Mouse (Mus musculus) midbrain, embryonic 16.5 days (tissue): ENCODE measurements around the gene Gpatch4. TPM values are rescaled to one million over a fixed set of nuclear protein-coding genes. Genes with fewer than 3 reads are reported as not detected.

ENCODE experiments used
- ATAC-seq: fragments of 200-750 bp; cut with Nextera tagmentation; 2 replicates; pipeline ENCODE4 v1.8.0; 2017; ENCODE audit warnings: moderate TSS enrichment
- H3K27ac ChIP-seq: fragments of 300-500 bp; sonication (generic); 2 replicates; pipeline ENCODE4 v1.5.1; 2014; ENCODE audit warnings: mild to moderate bottlenecking, low read length, mixed read lengths
- H3K27me3 ChIP-seq: fragments of 300-500 bp; sonication (generic); 2 replicates; pipeline ENCODE4 v1.6.1; 2014; ENCODE audit warnings: low read depth, low read length, mixed read lengths; ENCODE audit not compliant: control insufficient read depth, insufficient read depth
- H3K36me3 ChIP-seq: fragments of 300-500 bp; sonication (generic); 2 replicates; pipeline ENCODE4 v1.6.1; 2014; ENCODE audit warnings: mild to moderate bottlenecking, low read length, moderate library complexity, mixed read lengths; ENCODE audit not compliant: control insufficient read depth, insufficient read depth
- H3K4me1 ChIP-seq: fragments of 300-500 bp; sonication (generic); 2 replicates; pipeline ENCODE4 v1.6.1; 2014; ENCODE audit warnings: mild to moderate bottlenecking, low read length, mixed read lengths; ENCODE audit not compliant: control insufficient read depth, insufficient read depth
- H3K4me2 ChIP-seq: fragments of 300-500 bp; sonication (generic); 2 replicates; pipeline ENCODE4 v1.6.1; 2014; ENCODE audit warnings: mild to moderate bottlenecking, low read length, mixed read lengths
- H3K4me3 ChIP-seq: fragments of 300-500 bp; sonication (generic); 2 replicates; pipeline ENCODE4 v1.5.1; 2014; ENCODE audit warnings: low read depth, mild to moderate bottlenecking, low read length, moderate library complexity, mixed read lengths
- H3K9ac ChIP-seq: fragments of 300-500 bp; sonication (generic); 2 replicates; pipeline ENCODE4 v1.6.1; 2014; ENCODE audit warnings: low read depth, low read length, mixed read lengths
- H3K9me3 ChIP-seq: fragments of 300-500 bp; sonication (generic); replicated peaks from 2 replicates; pipeline ENCODE4 v1.6.1; 2014; ENCODE audit warnings: mild to moderate bottlenecking, low read length, mixed read lengths; ENCODE audit not compliant: control insufficient read depth, poor library complexity, severe bottlenecking
- WGBS: fragments of 180-500 bp; shearing (Covaris S2); extraction: QIAGEN DNeasy Blood & Tissue Kit; methylation state at CpG from one replicate; pipeline ENCODE4 v1.1.7; 2014; 5-methylcytosine and 5-hydroxymethylcytosine counted together
- polyA plus RNA-seq: library from polyadenylated mRNA; unstranded; fragments of >200 nt; fragmentation: Nextera tagmentation; extraction: Ambion mirVana; gene quantifications from 2 replicates; pipeline ENCODE4 v1.2.1, GENCODE M21; 2015

Gene Gpatch4
- polyA plus RNA-seq, 1 experiment from 2014 or later = 30.4 TPM

DNA sequence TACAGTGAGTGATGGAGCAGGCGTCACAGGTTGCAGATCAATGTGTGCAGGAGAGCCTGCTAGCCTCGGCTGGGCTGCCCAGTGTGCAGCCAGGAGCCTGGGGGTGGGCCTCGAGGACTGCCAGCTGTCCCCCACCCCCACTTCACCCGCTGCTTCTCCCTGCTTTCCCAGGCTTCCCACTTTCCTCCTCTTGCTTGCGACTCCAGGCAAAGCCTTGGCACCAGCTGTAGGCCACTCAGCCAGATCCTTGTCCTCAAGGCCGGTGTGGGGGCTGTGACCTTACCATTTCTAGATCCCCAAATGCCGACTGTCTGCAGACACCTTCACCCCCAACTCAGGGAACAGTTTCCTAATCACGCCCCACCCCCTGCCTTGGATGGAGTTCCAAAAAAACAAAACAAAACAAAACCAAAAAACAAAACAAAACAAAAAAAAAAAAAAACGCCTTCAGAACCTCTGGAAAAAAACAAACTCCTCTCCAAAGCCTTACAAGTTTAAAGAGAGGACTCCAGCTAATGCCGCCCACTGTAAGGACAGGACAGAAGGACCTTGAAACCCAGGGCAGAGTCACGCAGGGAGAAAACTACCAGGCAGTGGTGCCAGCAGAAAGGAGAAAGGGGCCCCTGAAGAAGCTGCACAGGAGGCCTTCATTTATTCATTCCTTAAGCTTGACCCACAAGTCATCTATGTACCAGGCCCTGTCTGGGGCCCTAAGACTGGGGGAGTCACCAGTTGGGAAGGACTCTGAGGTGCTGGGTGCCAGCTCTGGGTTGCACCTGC lies 41.9 kb upstream of the Gpatch4 start:
- peak overlapping the region; percentile 45 for H3K4me3 ChIP-seq
- WGBS = 13% methylated on average over 11 of the region's 11 CpGs
- ATAC-seq = no peak
- H3K9ac ChIP-seq = peak overlapping the region; percentile 55; the same call in 1 of the 2 replicates
- H3K4me2 ChIP-seq = peak overlapping the region; percentile 91
- H3K36me3 ChIP-seq = no peaks in the 10 kb centered on the region
- peaks cover 65% of the 10 kb centered on the region for H3K27me3 ChIP-seq
- no peaks in the 10 kb centered on the region for H3K9me3 ChIP-seq
- H3K27ac ChIP-seq = no peak overlapping the region
- H3K4me1 ChIP-seq = peaks cover 29% of the 10 kb centered on the region

DNA sequence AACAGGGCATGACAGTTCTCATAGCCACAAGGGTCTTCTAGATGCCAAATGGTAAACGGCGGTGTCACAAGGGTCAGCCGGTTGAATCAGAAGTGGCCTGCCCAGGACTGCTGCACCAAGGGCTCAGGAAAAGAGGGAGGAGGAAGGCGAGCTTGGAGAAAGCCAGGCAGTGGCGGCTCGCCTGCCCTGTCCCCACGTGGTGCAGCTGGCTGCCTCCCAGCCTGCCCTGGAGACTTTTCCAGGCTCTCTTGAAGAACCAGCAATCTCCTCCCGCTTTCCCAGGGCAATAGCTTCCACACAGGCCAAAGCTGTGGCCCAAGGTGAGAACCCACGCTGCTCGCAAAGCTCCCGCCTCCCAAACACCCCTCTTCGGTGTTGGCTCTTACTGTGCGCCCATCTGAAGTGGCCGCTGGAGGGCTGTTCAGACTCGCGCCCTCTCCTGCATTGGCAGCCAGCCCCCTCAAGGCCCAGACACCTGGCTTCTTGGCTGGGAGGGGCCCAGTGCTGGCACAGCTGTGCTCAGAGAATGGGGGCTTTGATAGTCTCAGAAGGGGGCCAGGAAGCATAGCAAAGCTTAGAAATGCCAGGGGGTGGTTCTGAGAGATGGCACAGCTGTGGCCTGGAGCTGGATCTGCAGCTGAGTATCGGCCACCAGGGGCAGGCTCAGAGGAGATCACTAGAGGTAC lies 40.5 kb upstream of the Gpatch4 start:
- H3K4me3 ChIP-seq = no peak overlapping the region

GRCm38 (mm10) chr3:88005822-88006786 lies 36.8 kb upstream of the Gpatch4 start:
- WGBS = 83% methylated on average over 18 of the region's 18 CpGs
- H3K4me2 ChIP-seq = no peak overlapping the region
- no peak for ATAC-seq
- H3K36me3 ChIP-seq = no peaks in the 10 kb centered on the region
- 0 out of 2 replicates have a peak, but pooled peaks cover 3% of the 10 kb centered on the region for H3K4me1 ChIP-seq
- H3K4me3 ChIP-seq = no peak overlapping the region
- no peak overlapping the region for H3K27ac ChIP-seq
- no peaks in the 10 kb centered on the region for H3K9me3 ChIP-seq
- no peak overlapping the region for H3K9ac ChIP-seq
- H3K27me3 ChIP-seq = peaks cover 19% of the 10 kb centered on the region

More for the DNA sequence above, 40.5 kb upstream of the Gpatch4 start:
- Histone ChIP-seq H3K9ac (no peak overlapping the region), H3K27me3 (peaks cover 53% of the 10 kb centered on the region), H3K4me1 (peaks cover 20% of the 10 kb centered on the region), H3K9me3 (no peaks in the 10 kb centered on the region), H3K36me3 (no peaks in the 10 kb centered on the region), H3K4me2 (peak overlapping the region; percentile 18), H3K27ac (peak overlapping the region; percentile 18; the same call in 1 of the 2 replicates)
- WGBS = 5% methylated on average over 17 of the region's 17 CpGs
- ATAC-seq = peak; percentile 52

DNA sequence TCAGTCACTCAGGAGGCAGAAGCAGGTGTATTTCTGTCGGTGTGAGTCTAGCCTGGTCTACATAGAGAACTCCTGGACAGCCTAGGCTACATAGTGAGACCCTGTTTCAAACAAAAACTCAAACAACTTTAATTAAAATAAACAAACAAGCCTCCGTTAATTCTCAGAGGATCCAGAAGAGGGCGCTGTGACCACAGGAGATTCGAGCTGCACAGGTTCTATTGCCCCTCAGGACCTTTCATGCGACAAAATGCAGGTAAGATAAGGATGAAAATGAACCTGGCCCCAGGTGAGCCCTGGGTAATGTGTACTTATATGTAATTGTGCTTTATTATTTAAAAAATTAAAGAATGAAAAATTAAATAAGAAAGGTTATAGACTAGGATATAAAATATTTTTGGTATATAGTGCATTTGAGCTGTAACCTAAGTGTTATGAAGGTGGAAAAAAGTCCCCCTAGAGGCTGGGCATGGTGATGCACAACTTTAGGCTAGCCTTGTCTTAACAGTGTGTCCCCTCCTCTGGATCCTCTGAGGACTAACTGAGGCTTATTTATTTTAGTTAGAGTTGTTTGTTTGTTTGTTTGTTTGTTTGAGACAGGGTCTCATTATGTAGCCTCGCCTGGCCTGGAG lies 32.2 kb upstream of the Gpatch4 start:
- Histone ChIP-seq H3K27ac (no peak overlapping the region), H3K4me3 (no peak overlapping the region), H3K36me3 (no peaks in the 10 kb centered on the region), H3K4me2 (no peak overlapping the region), H3K9me3 (no peaks in the 10 kb centered on the region), H3K9ac (no peak overlapping the region), H3K4me1 (no peaks in the 10 kb centered on the region), H3K27me3 (peaks cover 5% of the 10 kb centered on the region)
- ATAC-seq = no peak
- WGBS = 10% methylated on average over 6 of the region's 6 CpGs

DNA sequence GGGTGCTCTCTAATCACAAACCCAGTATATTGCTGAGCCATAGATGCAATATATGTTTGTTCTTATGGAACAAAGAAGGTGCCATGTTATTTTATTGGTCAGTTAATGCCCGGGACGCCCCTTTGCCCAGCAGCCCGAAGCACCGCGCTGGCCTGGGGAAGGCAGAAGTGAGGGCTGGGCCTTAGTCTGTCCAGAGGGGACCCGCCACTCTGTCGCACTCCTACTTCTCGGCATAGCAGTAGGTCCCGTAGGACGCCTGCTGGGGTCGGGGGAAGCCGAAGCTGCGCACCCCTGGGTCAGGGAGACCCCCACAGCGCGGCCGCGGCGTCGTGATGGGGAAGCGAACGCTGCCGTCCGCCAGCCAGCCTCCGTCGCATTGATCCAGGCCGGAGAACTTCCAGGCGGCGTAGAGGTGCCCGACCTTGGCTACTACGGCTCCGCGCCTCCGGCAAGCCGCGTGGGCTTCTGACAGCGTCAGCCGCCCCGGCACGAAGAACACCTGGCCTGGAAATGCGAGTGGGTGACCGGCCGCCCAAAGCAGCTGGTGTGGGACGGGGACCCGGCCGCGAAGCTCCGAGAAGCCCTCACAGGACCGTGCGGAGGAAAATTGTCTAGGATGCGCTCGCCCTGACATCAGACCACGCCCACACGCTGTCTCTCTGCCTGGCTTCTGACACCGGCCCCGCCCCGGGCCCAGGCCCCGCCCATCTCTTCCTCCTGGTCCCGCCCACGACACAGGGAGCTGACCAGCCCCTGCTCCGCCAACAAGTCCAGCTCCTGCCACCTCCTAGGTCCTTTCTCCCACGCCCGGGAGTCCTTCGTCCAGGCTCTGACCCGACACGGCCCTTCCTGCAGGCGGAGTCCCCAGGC lies 20.4 kb upstream of the Gpatch4 start:
- no peaks in the 10 kb centered on the region for H3K9me3 ChIP-seq
- peak; percentile 88 for ATAC-seq
- H3K27ac ChIP-seq = no peak overlapping the region
- peak overlapping the region; percentile 87 for H3K4me2 ChIP-seq
- H3K4me1 ChIP-seq = peaks cover 11% of the 10 kb centered on the region; the same call in 1 of the 2 replicates
- H3K27me3 ChIP-seq = peaks cover 59% of the 10 kb centered on the region
- peak overlapping the region; percentile 63 for H3K4me3 ChIP-seq
- no peaks in the 10 kb centered on the region for H3K36me3 ChIP-seq
- under 1% methylated on average over 64 of the region's 66 CpGs for WGBS
- H3K9ac ChIP-seq = peak overlapping the region; percentile 64

- peak; percentile 74 for ATAC-seq
- Histone ChIP-seq H3K4me1 (peaks cover 11% of the 10 kb centered on the region; the same call in 1 of the 2 replicates), H3K27ac (no peak overlapping the region), H3K4me3 (peak overlapping the region; percentile 63), H3K36me3 (no peaks in the 10 kb centered on the region), H3K9ac (peak overlapping the region; percentile 64), H3K4me2 (peak overlapping the region; percentile 87), H3K9me3 (no peaks in the 10 kb centered on the region), H3K27me3 (peaks cover 59% of the 10 kb centered on the region)
- WGBS = under 1% methylated on average over 81 of the region's 81 CpGs
Measured at GRCm38 (mm10) chr3:88023192-88024074, 19.5 kb upstream of the Gpatch4 start.

GRCm38 (mm10) chr3:88026823-88027222 lies 16.1 kb upstream of the Gpatch4 start:
- Histone ChIP-seq H3K9ac (no peak overlapping the region), H3K27ac (no peak overlapping the region), H3K9me3 (no peaks in the 10 kb centered on the region), H3K27me3 (peaks cover 47% of the 10 kb centered on the region), H3K4me1 (peaks cover 11% of the 10 kb centered on the region; the same call in 1 of the 2 replicates), H3K4me3 (no peak overlapping the region), H3K36me3 (no peaks in the 10 kb centered on the region), H3K4me2 (no peak overlapping the region)
- no peak for ATAC-seq
- 60% methylated on average over 7 of the region's 7 CpGs for WGBS
